Mouse (Mus musculus): Measurements from ENCODE around the gene Ptprg.

- TF ChIP-seq CTCF (IDR thresholded peaks at IDR 0.05; ENCODE audit: control insufficient read depth, insufficient read depth, insufficient read length) (no peak), USF1 (IDR thresholded peaks at IDR 0.05; ENCODE audit: low read depth) (no peak), MYOD1 (IDR thresholded peaks at IDR 0.05; ENCODE audit: control insufficient read depth, insufficient read length, low read depth) (no peak), MAX (IDR thresholded peaks at IDR 0.05) (no peak), MYOG (IDR thresholded peaks at IDR 0.05; ENCODE audit: control insufficient read depth, extremely low read depth, insufficient read length) (no peak), CEBPB (IDR thresholded peaks at IDR 0.05; ENCODE audit: low read depth) (no peak), FOSL1 (IDR thresholded peaks at IDR 0.05; ENCODE audit: insufficient read depth, low read length, poor library complexity, severe bottlenecking) (no peak)
Measured at GRCm38 (mm10) chr14:11699654-11700053, 146.3 kb downstream of the Ptprg start.

All from C2C12 (cell line).